15 mouse cellular contexts compared by ENCODE assay signal in the genomic region with DNA sequence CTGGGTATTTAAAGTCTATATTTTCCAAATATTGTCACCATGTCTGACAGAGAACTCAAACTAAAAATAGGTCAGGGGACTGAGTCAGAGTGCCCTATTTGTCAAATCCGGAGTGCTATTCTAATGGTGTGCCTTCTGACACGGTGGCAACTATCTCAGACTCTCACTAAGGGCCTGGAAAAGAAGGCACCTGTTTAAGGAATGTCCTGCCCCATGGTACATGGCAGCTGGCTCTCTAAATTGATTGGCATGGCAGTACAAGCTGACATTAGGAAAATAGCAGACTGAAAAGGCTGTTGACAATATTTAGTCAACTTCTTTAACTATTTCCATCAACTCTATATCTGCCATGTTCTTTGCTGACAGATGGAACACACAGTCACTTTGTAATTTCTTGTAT.
"Had no signal": no experiment of that assay in that cellular context is flagged by ENCODE, and none has a peak within 500 bp of the region (broad histone marks: within the 10 kb centered on the region; RNA-seq: fewer than 3 reads in every experiment).

No protein-coding gene starts in this region.

- H3K9me3 ChIP-seq: neural tube, embryonic 13.5 days; neural tube, embryonic 15.5 days; stomach, embryonic 15.5 days had no signal

- H3K36me3 ChIP-seq: neural tube, embryonic 13.5 days; neural tube, embryonic 15.5 days; stomach, embryonic 15.5 days had no signal

- H3K4me3 ChIP-seq: neural tube, embryonic 13.5 days; neural tube, embryonic 15.5 days; stomach, embryonic 15.5 days had no signal

- H3K4me2 ChIP-seq: neural tube, embryonic 13.5 days; neural tube, embryonic 15.5 days; stomach, embryonic 15.5 days had no signal

- H3K27ac ChIP-seq: neural tube, embryonic 13.5 days; neural tube, embryonic 15.5 days; stomach, embryonic 15.5 days; stomach, postnatal 0 days had no signal

- H3K4me1 ChIP-seq: neural tube, embryonic 13.5 days; neural tube, embryonic 15.5 days; stomach, embryonic 15.5 days had no signal

- H3K27me3 ChIP-seq: neural tube, embryonic 13.5 days; neural tube, embryonic 15.5 days; stomach, embryonic 15.5 days had no signal

- DNase-seq: retina, postnatal 1 day; right cerebral cortex, adult 18-20 months; right cerebral cortex, postnatal 14 days; right cerebral cortex, postnatal 25 days; right cerebral cortex, postnatal 4 days; spleen, adult 18-20 months; thymus, adult 18-20 months; thymus, postnatal 14 days; thymus, postnatal 25 days; thymus, postnatal 36 days; thymus, postnatal 4 days had no signal

- H3K9ac ChIP-seq: neural tube, embryonic 13.5 days; neural tube, embryonic 15.5 days; stomach, embryonic 15.5 days had no signal
